Mouse (Mus musculus) forebrain, embryonic 15.5 days (tissue): ENCODE results near the gene Megf6. TPM values are rescaled to one million over a fixed set of nuclear protein-coding genes. Genes with fewer than 3 reads are reported as not detected.

ENCODE experiments used
- polyA plus RNA-seq: library from polyadenylated mRNA; unstranded; fragments of >200 nt; fragmentation: Nextera tagmentation; extraction: Ambion mirVana; gene quantifications from 2 replicates; pipeline ENCODE4 v1.2.1, GENCODE M21; 2015

Megf6 gene
- polyA plus RNA-seq, 1 experiment from 2014 or later = 6.4 TPM

Other genes with a start within 250 kb of the Megf6 start
- 64.8 and 69.1 TPM in 2 replicates for gene A430005L14Rik, start 213.5 kb upstream of the Megf6 start, polyA plus RNA-seq
- gene Dffb, start 195.6 kb upstream of the Megf6 start, polyA plus RNA-seq = 11.8 and 12.8 TPM in 2 replicates
- 20.0 and 21.7 TPM in 2 replicates for gene Cep104, start 195.5 kb upstream of the Megf6 start, polyA plus RNA-seq
- 25.8 TPM in 2 replicates for gene Lrrc47, start 159.0 kb upstream of the Megf6 start, polyA plus RNA-seq
- 3.6 and 3.8 TPM in 2 replicates for gene Smim1, start 144.5 kb upstream of the Megf6 start, polyA plus RNA-seq
- not detected in 2 replicates for gene Ccdc27, start 128.1 kb upstream of the Megf6 start, polyA plus RNA-seq
- gene Trp73, start 30.5 kb upstream of the Megf6 start, polyA plus RNA-seq = 5.6 and 5.9 TPM in 2 replicates
- 58.3 and 62.1 TPM in 2 replicates for gene Wrap73, start 28.4 kb upstream of the Megf6 start, polyA plus RNA-seq
- 164 and 171 TPM in 2 replicates for gene Tprgl, start 10.1 kb upstream of the Megf6 start, polyA plus RNA-seq
- 0.60 and 0.63 TPM in 2 replicates for gene Arhgef16, start 130.9 kb downstream of the Megf6 start, polyA plus RNA-seq
- gene B230104I21Rik, start 165.4 kb downstream of the Megf6 start, polyA plus RNA-seq = 0.20 TPM in 1 of 2 replicates, not detected in the other